Mouse (Mus musculus) thymus, postnatal 10 days (tissue): ENCODE measurements around the gene Adamts17.

Experiments used
- DNase-seq, 2 experiments: peaks; one replicate each; pipeline ENCODE4 v3.0.0; 2021; ENCODE audit warnings: low spot score in 2 of 2

Adamts17 gene

GRCm38 (mm10) chr7:66931291-66931690 lies 91.8 kb downstream of the Adamts17 start:
- DNase-seq: no peak

GRCm38 (mm10) chr7:66933251-66933650 lies 93.7 kb downstream of the Adamts17 start:
- no peak for DNase-seq

GRCm38 (mm10) chr7:66934062-66934461 lies 94.5 kb downstream of the Adamts17 start:
- no peak for DNase-seq

- no peak for DNase-seq
These were observed 95.5 kb downstream of the Adamts17 start for GRCm38 (mm10) chr7:66935041-66935440.

- no peak for DNase-seq
These were observed 96.7 kb downstream of the Adamts17 start for GRCm38 (mm10) chr7:66936042-66936755.

GRCm38 (mm10) chr7:66936911-66937310 lies 97.4 kb downstream of the Adamts17 start:
- no peak for DNase-seq

GRCm38 (mm10) chr7:66938988-66939783 lies 99.7 kb downstream of the Adamts17 start:
- no peak for DNase-seq

- DNase-seq: no peak
These were observed 101.2 kb downstream of the Adamts17 start for GRCm38 (mm10) chr7:66940761-66941160.

- DNase-seq: no peak
These were observed 109.5 kb downstream of the Adamts17 start for GRCm38 (mm10) chr7:66949006-66949405.

- no peak for DNase-seq
These were observed 113.4 kb downstream of the Adamts17 start for GRCm38 (mm10) chr7:66952921-66953320.

- no peak for DNase-seq
These were observed 114.5 kb downstream of the Adamts17 start for GRCm38 (mm10) chr7:66954073-66954472.

GRCm38 (mm10) chr7:66954723-66955122 lies 115.2 kb downstream of the Adamts17 start:
- no peak for DNase-seq

- no peak for DNase-seq
These were observed 116.0 kb downstream of the Adamts17 start for GRCm38 (mm10) chr7:66955455-66955919.

- DNase-seq: no peak
These were observed 116.4 kb downstream of the Adamts17 start for GRCm38 (mm10) chr7:66955978-66956377.

GRCm38 (mm10) chr7:66957764-66958163 lies 118.2 kb downstream of the Adamts17 start:
- no peak for DNase-seq

GRCm38 (mm10) chr7:66960246-66961033 lies 120.9 kb downstream of the Adamts17 start:
- DNase-seq: no peak

GRCm38 (mm10) chr7:66962736-66963135 lies 123.2 kb downstream of the Adamts17 start:
- no peak for DNase-seq

GRCm38 (mm10) chr7:66963541-66963940 lies 124.0 kb downstream of the Adamts17 start:
- no peak for DNase-seq

- no peak for DNase-seq
These were observed 127.1 kb downstream of the Adamts17 start for GRCm38 (mm10) chr7:66966541-66967205.

GRCm38 (mm10) chr7:66967206-66967919 lies 127.8 kb downstream of the Adamts17 start:
- DNase-seq: no peak

GRCm38 (mm10) chr7:66968661-66969060 lies 129.1 kb downstream of the Adamts17 start:
- no peak for DNase-seq
